Mouse (Mus musculus): ENCODE measurements around the gene Lad1. TPM values are rescaled to one million over a fixed set of nuclear protein-coding genes. Genes with fewer than 3 reads are reported as not detected.

The Lad1 gene
- total RNA-seq, 2 experiments from 2014 or later, result 4.9 to 6.0 TPM

DNA sequence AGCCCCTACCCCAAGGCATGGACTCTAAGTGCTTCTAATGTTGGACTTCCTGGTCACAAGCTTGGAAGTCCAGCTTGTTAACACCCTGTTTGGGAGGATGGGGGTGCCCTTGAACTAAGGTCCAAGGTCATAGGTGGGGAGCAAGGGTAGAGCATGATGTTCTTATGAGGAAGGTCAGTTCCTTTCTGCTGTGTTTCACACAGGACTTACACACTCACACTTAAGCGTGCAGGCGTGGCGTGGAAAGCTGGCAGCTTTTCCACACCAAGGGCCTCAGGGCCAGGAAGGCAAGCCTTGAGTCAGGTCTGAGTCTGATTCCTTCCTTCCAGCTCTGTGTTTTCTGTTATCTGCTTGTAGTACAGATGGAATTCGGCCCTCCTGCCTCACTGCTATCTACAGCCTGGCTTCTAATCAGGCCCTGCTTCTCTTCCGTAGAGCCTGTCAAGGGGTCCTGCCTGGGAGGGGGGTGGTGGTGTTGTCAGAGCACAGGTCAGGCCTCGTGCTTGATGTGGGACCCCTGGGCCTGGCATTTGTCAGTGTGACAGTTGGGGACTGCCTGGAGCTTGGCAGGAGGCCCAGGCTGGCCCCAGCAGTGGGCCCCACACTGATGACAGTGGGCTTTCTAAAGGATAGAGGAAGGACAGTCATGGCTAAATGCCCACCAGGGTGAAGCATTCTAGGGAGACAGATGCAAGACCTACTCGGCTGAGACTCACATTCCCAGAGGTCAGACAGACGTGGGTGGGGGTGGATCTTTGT is 18.0 kb upstream of the Lad1 start:
- no peak for DNase-seq
- intact Hi-C loops (cut with DNase I), result no loop called here

DNA sequence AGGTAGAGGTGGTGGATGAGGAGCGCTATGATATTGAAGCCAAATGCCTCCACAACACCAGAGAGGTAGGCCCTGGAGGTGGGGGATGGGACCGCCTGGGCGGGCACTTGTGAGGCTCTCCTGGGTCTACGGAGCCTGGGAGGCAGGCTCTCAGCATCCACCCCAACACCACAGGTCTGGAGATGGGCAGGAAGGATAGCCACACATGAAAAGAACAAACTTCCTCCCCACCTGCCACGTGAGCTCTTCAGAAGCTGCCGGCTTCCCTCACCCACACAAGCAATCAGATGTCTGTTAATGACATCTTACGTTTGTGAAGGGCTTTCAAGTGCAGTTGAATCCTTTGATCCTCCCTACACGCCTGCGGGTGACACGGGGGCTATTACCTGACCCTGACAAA is 10.9 kb upstream of the Lad1 start:
- no peak for DNase-seq
- intact Hi-C loops (cut with DNase I), result no loop called here

DNA sequence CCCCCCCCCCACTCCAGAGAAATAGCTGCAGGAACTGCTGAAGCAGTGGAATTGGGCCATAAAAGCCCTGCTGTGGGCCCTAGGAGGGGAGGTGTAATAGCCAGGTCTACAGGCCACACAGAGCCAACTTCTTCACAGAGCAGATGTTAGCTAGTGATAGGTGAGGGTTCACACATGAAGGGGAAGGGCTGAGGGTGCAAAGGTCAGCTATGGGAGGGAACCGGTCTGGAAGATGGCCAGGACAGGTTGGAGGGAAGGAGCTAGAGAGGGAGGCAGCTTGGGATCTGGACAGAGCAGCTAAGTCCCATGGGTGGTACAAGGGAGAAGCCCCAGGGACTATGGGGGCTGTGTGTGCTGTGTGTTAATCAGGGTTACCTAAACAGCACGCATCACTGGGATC is 8.2 kb upstream of the Lad1 start:
- intact Hi-C loops (cut with DNase I), result no loop called here
- no peak for DNase-seq

DNA sequence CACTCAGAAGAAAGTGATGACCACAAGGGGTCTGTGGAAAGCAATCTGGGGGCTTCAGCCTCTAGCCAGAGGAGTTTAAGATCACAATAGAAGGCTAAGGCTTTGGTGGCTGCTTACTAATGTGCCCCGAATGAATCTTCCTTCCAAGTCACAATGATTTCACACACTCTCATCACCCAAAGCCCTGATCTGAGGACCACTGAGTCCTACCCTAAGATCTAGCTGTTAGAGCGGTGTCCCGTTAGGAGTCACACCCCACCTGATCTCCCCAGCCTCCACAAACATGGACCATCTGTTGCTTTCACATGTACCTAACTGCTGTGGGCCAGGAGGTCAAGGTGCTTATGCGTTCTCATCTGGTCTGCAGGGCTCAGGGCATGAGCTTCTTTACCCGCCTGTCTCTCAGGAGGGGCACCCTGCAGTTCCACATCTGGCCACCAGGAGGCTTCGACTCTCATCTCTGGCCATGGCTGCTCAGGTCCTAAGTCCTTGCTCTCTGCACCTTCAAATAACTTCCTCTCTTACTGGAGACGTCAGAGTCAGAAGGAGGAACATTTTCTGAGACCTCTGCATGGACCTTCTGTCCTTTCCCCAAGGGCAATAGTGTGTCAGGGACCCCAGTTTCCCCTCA is 7.3 kb upstream of the Lad1 start:
- intact Hi-C loops (cut with DNase I), result no loop called here
- peak; percentile 83 to 92 for DNase-seq

DNA sequence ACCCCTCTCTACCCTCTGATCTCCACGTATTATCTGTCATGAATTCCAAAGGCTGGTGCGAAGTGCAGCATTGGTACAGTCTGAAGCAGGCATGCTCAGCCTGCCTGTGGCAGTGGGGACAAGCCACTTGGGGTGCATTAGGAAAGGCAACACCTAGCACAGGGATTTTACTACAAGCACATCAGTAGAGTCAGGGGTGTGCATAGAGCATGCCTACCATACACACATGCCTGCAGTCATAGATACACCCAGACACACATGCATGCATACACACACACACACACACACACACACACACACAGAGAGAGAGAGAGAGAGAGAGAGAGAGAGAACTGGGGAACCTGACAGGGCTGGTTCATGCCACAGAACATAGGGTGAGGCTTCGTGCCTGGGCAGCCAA is 6.2 kb upstream of the Lad1 start:
- intact Hi-C loops (cut with DNase I), result no loop called here
- DNase-seq, result no peak

DNA sequence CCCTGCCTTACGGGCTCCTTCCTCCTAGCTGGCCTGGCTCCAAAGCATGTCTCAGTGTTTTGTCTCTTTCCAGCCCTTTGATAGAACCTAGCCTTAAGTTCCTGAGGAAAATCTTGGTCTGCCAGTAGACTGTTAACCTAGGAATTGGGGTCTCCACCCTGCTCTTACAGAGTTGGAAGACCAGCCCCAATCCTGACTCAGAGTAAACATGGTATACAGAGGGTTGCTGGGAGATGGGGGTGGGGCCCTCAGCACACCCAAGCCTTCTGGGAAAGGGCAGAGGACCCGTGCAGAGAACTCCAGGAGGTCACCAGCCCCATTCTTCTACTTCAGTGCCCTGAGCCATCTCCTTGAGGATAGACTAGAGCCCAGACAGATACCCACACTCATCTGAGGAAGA is 5.8 kb upstream of the Lad1 start:
- DNase-seq, result no peak
- intact Hi-C loops (cut with DNase I), result no loop called here

DNA sequence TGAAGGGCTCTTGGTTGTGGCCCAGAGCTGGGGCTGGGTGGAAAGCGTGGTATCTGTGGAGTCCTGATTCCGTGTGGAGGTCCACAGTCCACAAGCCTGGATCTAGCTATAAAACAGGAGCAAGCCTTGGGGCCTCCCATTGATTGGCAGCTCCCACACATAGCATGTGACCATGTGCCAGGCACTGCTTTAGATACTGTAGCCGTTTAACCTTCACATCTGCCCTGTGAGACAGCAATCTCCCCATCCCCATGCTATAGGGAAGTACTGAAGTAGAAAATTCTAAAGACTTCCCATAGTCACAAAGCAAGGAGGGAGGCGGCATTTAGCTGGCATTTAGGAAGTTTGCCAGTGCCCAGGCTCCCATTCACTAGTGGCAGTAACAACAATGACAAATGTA is 5.3 kb upstream of the Lad1 start:
- intact Hi-C loops (cut with DNase I), result no loop called here
- no peak for DNase-seq

DNA sequence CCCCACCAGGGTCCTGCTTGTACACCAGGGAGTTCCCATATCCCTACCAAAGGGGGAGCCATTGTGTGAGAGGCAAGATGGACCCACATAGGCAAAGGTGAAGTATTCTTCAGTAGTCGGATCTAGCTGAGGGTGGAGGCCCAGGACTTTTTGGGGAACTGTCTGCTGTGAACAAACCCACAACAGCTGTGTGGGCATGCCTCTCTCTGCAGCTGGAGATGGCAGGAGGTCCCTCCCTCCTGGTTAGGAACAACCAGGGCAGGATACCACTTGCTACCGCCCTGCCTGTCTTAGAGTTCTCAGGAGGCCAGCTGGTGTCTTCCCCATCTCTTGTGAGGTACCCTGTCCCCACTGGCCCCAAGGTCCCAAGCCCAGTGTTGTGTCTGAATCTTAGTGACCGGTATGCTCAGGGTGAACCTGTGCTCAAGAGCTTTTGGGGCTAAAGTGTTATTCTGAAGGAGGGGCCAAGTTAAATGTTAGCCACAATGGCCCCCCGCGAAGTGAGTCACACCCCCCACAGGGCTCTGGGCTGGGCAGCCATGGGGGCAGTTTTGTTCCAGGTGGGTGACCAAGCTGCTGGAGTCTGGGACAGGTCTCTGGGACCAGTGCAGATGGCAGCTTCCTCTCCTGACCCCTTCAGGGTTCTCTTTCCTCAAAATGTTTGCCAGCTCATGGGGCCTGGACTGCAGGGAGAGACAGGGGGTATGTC is 4.6 kb upstream of the Lad1 start:
- no peak for DNase-seq
- intact Hi-C loops (cut with DNase I), result no loop called here

DNA sequence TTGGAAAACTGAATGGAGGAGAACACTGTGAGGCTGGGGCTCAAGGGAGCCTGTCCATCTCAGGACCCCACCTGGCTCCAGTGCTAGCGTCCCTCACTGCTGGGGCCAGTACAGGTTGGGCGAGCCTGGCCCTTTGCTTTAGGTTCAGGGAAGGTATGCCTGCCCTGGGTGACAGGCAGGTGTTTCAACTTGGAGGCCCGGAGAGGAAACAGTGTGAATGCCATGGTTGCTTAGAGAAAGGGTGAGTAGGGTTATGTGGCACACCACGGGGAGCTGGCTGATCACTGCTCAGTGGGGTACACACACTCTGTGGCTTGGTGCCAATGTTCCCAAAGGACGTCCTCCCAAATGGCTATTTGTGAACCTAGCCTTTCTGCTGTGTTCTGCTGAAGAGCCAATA is 3.9 kb upstream of the Lad1 start:
- intact Hi-C loops (cut with DNase I), result no loop called here
- DNase-seq, result no peak

DNA sequence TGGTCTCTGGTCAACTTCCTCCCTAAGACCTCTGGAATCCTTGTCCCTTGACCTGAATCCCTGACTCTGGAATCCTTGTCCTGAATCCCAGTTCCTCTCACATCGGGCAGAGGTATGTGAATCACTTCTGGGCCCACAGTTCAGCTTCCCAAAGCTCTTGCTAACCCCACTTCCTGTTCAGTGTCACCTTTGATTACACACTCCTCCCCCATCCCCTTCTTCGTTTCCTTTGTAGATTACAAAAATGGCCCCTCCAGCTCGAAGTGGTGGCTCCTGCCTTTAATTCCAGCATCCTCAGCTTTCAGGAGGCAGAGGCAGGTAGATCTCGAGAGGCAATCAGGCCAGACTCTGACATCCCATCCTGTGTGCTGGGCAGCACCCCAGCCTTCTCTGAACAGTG is 803 bp upstream of the Lad1 start:
- no peak for DNase-seq
- intact Hi-C loops (cut with DNase I), result no loop called here

DNA sequence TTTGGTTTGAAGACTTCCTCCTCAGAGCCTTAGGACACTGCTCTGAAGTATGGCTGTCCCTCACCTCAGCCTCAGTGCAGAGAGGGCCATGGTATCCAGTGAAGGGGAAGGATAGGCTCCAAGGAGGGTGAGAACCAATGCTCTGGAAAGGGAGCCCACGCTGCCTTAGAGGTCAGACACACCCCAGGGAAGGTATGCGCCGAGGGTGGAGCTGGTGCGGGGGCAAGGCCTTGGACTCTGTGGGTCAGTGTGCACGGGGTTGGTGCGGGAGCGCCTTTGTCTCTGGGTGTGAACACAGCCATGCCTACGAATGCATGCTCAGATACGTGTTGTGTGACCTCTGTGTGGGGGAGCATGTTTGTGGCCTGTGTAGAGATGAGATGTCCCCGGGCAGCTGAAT is 1.7 kb downstream of the Lad1 start:
- DNase-seq, result no peak
- intact Hi-C loops (cut with DNase I), result no loop called here

DNA sequence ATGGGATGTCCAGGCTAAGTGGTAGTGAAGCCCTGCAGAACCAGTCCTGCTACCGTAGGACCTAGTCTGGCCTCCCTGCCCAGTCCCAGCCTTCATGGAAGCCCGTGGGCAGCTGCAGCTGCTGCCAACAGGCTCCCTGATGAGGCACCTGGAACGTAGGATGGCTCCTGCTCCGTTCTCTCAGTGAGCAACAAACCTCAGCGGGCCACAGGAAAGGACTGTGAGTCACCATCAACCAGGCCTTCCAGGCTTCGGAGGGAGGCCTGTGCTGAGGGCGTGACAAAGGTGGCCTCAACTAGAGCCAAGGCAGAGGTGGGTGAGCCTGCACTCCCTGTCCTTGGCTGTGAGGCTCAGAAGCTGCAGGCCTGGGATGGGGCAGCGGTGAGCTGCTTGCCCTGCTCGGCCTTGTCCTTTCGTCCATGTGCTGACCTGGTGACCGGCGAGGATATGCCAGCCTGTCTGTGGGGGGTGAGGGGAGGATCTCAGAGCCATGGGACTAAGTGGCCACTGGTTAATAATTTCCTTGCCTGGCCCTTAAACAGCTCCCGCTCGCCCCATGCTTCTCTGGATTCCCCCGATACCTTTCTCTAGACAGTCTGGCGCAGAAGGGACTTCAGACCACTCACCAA is 2.5 kb downstream of the Lad1 start:
- intact Hi-C loops (cut with DNase I), result no loop called here
- no peak for DNase-seq

DNA sequence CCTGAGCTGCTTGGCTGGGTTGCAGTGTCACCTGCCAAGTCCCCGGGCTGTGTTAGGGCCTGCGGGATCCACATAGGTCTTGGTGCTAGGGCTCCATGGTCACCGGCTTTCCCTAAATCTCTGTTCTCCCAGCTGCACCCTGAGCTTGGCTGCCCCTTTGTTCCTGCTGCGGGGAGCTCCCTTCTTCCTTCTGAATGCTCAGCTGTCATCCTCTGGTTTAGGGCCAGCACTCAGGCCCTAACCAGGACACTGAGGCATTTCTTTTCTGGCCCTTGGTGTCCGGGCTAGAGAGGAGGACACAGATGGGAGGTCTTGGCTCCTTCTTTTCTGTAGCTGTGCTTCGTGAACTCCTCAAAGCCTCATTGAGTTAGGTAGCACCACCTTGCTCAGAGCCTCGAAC is 3.4 kb downstream of the Lad1 start:
- intact Hi-C loops (cut with DNase I), result no loop called here
- no peak for DNase-seq

DNA sequence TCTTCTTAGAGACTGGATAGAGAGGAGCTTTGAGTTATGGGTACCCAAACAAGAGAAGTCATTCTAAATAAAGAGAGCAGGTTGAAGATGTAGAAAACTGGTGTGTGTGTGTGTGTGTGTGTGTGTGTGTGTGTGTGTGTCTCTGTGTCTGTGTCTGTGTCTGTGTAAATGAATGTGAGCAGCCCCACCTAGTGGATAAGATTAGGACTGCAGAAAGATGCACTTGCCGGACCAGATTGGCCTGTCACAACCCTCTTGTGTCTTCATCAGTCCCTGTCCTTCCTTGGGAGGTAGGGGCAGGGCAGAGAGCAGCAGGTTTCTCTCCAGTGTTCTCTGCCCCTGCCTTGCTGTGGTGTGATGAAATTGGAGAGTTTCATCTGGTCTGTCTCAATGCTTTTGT is 10.5 kb downstream of the Lad1 start:
- intact Hi-C loops (cut with DNase I), result no loop called here
- DNase-seq, result no peak

DNA sequence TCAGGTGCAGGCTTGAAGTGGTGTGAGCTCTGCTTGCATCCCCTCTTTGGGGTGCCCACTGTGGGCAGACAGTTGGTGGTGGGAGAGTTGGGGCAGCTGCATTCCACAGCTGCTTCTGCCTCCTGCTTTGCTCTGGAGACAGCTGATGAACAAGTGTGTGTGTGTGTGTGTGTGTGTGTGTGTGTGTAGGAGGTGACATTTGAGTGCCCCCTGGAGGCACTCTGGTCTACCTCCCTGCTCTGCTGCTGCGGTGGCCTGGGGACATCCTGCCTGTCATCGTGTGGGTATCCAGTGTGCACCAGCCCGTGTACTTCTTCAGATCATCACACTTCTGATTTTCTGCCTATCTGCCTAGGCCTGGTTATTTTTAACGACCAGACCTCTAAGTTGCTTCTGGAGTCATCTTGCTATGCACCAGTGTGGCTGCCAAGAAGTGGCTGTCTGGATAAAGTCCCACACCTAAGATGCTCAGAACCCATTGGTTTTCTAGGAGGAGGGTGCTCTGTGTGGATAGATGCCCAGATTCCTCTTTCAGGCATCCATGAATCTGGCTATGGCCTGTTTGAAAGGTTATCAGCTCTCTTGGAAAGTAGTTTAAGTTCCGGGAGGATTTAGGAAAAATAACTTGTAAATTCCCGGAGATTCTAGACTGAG is 15.9 kb downstream of the Lad1 start:
- intact Hi-C loops (cut with DNase I), result no loop called here
- no peak for DNase-seq

DNA sequence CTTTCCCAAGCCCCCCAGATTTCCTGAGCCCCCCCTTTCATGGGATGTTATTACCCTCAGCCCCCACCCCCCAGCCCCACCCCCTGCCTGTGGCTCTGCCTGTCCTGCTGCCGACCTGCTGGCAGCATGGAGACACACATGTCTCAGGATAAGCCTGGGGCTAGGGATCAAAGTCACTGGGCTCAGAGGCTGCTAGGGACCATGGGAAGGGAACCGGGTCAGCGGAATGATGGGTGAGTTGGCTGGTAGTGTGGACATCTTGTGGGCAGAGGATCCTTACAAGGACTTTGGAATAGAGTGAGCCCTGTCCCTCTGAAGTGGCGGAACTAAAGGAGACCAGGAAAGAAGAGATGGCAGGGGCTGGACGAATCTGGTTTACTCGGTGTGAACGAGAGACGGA is 16.6 kb downstream of the Lad1 start:
- DNase-seq, result no peak
- intact Hi-C loops (cut with DNase I), result no loop called here

DNA sequence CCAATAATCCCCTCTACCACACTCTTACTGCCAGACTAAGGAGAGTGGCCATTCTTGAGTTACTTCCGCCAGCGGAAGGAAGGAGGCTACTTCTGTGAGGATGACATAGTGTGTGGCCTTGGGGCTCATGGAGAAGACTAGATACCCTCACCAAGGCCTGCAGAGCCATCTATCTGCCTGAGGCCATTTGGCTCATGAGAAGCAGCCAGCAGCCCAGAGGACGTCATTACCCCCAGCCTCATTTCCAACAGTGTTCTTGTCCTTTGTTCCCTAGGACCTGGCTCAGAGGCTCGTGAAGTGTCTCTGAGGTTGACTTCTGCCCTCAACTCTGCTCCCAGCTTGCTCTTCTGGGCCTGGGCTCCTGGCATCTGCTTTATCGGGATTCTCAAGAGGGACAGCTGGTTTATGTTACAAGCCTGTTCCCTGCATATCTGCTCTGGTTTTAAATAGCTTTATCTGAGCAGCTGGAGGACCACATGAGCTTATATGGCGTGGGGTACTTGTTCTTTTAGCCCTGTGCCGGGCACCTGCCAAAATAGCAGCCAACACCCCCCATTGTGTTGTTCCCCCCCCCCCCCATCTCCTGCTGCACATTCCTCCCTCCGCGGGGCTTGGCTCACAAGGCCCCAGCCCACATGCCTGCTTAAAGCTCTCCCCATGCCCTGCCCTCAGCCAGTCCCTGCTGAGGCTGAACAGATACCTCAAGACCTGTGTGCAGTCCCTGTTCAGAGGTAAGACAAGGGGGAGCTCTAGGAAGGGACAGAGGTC is 17.5 kb downstream of the Lad1 start, which contains the start of gene Tnnt2:
Tnnt2 (plus strand) TSS at position 639 of the 768 bp plus-strand sequence.
- intact Hi-C loops (cut with DNase I), result no loop called here
- DNase-seq, result peak; percentile 62 to 69

DNA sequence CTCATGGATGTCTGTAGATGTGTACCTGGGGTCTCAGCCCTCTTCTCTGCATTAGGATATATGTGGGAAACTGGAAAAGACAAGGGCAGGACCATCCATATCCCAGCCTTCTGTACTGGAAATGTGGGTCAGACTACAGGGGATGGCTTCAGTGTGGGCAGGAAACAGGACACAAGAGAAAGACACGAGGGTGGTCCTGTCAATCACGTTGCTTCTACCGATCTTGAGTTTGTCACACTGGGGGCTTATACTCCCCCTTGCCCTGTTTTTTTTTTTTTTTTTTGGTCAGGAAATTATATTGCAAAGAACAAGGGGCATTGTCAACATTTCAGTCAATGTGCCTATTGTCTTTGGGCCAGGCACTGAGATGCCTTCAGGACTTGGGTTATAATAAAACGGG is 20.2 kb downstream of the Lad1 start:
- intact Hi-C loops (cut with DNase I), result no loop called here
- no peak for DNase-seq

DNA sequence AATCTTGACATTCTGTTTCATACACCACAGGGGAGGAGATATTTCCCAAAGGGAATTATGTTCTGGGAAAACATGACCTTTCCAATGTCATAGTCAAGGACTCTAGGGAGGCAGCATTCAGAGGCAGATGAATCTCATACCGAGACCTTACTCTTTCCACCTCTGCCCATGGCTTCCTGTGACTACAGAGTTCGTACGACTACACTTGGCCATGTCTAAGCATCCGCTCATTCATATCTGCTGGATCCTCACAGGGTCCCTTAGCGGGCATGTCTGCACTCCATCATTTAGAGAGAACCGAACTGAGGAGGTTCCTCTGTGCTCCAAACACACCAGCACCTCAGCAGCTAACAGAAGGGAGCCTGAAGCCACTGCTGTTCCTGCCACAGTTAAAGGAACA is 20.7 kb downstream of the Lad1 start:
- intact Hi-C loops (cut with DNase I), result no loop called here
- peak in 1 of 2 experiments; percentile 9 for DNase-seq
